Mouse (Mus musculus) adrenal gland, adult (tissue): ENCODE measurements around the gene Olfr1434.
A peak's percentile ranks its signal among the peaks of the same experiment; 100 is the strongest.
"Not testable (repeated sequence)": the region's sequence is repeated elsewhere in the genome, so short reads cannot be mapped to it uniquely, and the experiment has no call there.

Experiments
- DNase-seq, 2 experiments: peaks; one replicate each; pipeline ENCODE4 v3.0.0; 2022 to 2023; ENCODE audit warnings: low spot score in 1 of 2; ENCODE audit not compliant: inconsistent age in 2 of 2

Olfr1434 gene

GRCm38 (mm10) chr19:12279554-12279953 lies at the start of gene Olfr1434:
TSS of gene Olfr1434 (plus strand) at chr19:12279854.
- no peak for DNase-seq

- not testable (repeated sequence) for DNase-seq
These were observed 47.2 kb upstream of the Olfr1434 start, which contains the start of gene Olfr1432 for GRCm38 (mm10) chr19:12232496-12232895. TSS of gene Olfr1432 (minus strand) at chr19:12232596.

- DNase-seq = no peak
These were observed 38.1 kb upstream of the Olfr1434 start, which contains the start of gene Olfr262 for GRCm38 (mm10) chr19:12241559-12241958. TSS of gene Olfr262 (minus strand) at chr19:12241659.

- DNase-seq = peak in 1 of 2 experiments; percentile 54
These were observed 18.9 kb upstream of the Olfr1434 start, which contains the start of gene Olfr235 for GRCm38 (mm10) chr19:12260732-12261131. TSS of gene Olfr235 (plus strand) at chr19:12261032.

- no peak for DNase-seq
These were observed 13.3 kb downstream of the Olfr1434 start for GRCm38 (mm10) chr19:12292979-12293378.

GRCm38 (mm10) chr19:12299030-12299429 lies 19.4 kb downstream of the Olfr1434 start, which contains the start of gene Olfr1436:
TSS of gene Olfr1436 (minus strand) at chr19:12299130.
- not testable (repeated sequence) for DNase-seq

- DNase-seq = no peak
These were observed 45.3 kb downstream of the Olfr1434 start, which contains the start of gene Olfr1437 for GRCm38 (mm10) chr19:12325001-12325400. TSS of gene Olfr1437 (minus strand) at chr19:12325101.
